Mouse (Mus musculus) bone marrow macrophage, adult 2 months (primary cell): ENCODE data around the gene Zfpl1.

ENCODE experiments used
- CTCF ChIP-seq: IDR thresholded peaks from 2 replicates; pipeline ENCODE4 v1.5.1; 2012; ENCODE audit warnings: low read depth, mild to moderate bottlenecking, low read length, moderate library complexity
- POLR2A ChIP-seq: IDR thresholded peaks from 2 replicates; pipeline ENCODE4 v1.6.1; 2012; ENCODE audit warnings: mild to moderate bottlenecking, low read depth, low read length, borderline replicate concordance

DNA sequence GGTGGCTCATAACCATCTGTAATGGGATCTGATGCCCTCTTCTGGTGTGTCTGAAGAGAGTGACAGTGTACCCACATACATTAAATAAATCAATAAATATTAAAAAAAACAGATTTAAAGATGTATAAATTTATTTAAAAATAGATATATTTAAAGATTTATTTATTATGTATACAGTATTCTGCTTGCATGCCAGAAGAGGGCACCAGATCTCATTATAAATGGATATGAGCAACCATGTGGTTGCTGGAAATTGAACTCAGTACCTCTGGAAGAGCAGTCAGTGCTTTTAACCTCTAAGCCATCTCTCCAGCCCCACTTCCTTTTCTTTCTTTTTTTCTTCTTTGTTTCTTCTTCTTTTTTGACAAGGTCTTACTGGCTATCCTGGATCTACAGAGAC lies 44.8 kb downstream of the Zfpl1 start:
- no peak for TF ChIP-seq CTCF
- no peak for TF ChIP-seq POLR2A
